Mouse (Mus musculus): ENCODE data around the gene Mafg.
A peak's percentile ranks its signal among the peaks of the same experiment; 100 is the strongest.

The Mafg gene

GRCm38 (mm10) chr11:120647047-120647830 lies 13.8 kb upstream of the Mafg start:
- DNase-seq (ENCODE audit: low spot score in 2 of 2) = no peak

GRCm38 (mm10) chr11:120643601-120643987 lies 10.2 kb upstream of the Mafg start, which contains the start of gene Pycr1:
Gene Pycr1, minus strand, starts transcription at chr11:120643769.
- peak; percentile 93 to 94 for DNase-seq (ENCODE audit: low spot score in 2 of 2)

GRCm38 (mm10) chr11:120642939-120643600 lies 9.7 kb upstream of the Mafg start:
- peak in 1 of 2 experiments; percentile 28 for DNase-seq (ENCODE audit: low spot score in 2 of 2)

GRCm38 (mm10) chr11:120641869-120642268 lies 8.5 kb upstream of the Mafg start:
- DNase-seq (ENCODE audit: low spot score in 2 of 2) = no peak

GRCm38 (mm10) chr11:120641255-120641654 lies 7.9 kb upstream of the Mafg start:
- no peak for DNase-seq (ENCODE audit: low spot score in 2 of 2)

GRCm38 (mm10) chr11:120634810-120635209 lies 1.4 kb upstream of the Mafg start:
- no peak for DNase-seq (ENCODE audit: low spot score in 2 of 2)

- peak; percentile 39 to 52 for DNase-seq (ENCODE audit: low spot score in 2 of 2)
Observed at GRCm38 (mm10) chr11:120632559-120633519, 561 bp downstream of the Mafg start.

DNA sequence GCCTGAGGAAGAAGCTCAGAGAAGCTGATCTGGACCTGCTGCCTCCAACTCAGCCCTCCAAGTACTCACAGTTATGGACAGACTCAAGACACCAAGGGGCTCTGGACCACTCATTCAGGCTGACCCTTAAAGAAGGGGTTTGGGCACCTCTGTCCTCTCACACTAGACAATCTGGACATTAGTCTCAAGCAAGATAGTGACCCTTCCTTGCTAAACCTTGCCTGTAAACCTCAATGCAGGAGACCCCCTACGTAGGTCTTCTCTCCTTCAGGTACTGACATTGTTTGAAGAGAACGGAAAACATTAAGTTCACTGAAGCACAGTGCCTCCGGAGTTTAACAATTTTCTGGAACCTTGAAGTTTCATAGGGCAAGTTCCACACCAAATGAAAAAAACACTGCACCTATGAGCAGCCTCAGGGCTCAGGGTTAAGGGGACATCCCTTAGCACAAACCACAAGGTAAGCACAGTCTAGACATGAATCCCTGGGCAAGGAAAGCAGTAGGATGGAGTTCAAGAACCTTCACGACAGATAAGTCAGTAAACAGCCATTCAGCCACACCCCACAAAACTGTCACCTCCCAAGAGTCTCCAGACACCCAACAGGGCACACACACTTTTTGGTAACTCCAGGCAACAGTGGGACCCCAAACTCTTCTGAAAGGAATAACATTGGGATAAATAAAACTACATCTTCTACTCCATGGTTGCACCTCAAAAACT lies 1.5 kb downstream of the Mafg start:
- no peak for DNase-seq (ENCODE audit: low spot score in 2 of 2)

DNA sequence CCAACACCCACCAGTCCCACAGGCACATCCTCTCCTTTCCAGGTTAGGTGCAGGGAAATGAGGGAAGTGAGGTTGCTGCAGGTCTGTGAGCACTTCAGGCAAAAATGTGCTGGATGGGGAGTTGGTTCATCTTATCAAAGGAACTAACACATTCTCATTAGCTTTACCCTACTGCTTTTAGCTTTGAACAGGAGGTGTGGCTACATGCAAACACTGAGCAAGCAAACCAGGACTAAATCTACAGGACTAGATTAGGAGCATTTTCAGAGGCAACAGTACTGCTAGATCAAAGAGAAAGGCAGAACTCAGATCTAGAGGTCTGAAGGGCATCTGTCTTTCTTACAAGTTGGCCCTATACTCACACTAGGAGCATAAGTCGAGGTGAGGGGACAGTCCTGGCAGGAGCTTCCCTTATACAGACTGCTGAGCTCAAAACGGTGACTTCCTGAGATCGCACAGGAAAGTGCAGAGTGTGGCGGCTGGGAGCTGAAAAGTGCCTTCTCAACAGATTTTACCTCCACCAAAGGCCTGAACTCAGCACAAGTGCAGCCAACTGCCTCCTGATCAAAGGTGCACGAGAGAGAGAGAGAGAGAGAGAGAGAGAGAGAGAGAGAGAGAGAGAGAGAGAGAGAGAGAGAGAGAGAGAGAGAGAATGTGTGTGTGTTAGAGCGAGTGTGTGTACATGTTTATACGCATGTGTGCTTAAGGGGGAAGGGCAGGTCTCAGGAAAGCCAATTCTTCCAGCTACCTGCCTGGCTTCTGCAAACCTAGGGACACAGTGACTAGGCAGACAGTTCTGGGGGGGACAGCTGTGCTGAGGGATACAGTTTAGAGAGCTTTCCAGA lies 2.3 kb downstream of the Mafg start:
- DNase-seq (ENCODE audit: low spot score in 2 of 2) = no peak

- no peak for DNase-seq (ENCODE audit: low spot score in 2 of 2)
Observed at GRCm38 (mm10) chr11:120630401-120630871, 3.0 kb downstream of the Mafg start.

GRCm38 (mm10) chr11:120629911-120630310 lies 3.5 kb downstream of the Mafg start:
- DNase-seq (ENCODE audit: low spot score in 2 of 2) = no peak

- peak; percentile 69 to 73 for DNase-seq (ENCODE audit: low spot score in 2 of 2)
Observed at GRCm38 (mm10) chr11:120629341-120629730, 4.1 kb downstream of the Mafg start.

DNA sequence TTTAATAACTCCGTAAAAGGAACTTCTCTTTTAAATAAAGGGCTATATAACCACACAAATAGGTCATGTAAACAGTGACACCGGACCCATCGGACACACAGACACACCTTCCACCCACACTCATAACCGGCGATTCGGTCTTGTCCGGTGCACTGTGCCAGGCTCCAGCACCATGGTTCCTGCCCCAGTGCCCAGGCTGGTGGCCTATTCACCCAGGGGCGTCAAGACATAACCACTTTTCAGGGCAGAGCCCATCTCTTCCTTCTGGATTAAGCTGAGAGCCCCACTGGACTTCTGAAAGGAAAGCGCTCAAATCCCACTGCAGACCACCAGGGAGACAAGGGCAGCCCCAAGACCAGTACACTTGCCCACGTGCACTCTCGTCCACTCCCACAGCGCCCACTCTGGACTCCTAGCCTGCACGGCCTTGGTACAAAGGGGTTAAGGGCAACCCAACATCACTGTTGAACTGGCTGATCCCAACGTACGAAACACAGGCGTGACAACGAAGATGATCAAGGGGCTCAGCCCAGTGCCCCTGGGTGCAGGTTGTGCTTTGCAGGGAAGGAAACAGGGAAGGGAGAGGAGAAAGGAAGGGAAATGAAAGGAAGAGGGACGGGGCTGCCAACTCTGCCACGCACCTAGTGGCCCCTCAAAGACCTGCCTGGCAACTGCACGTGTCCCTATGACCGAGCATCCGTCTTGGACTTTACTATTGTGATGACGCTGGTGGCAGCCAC lies 4.6 kb downstream of the Mafg start:
- no peak for DNase-seq (ENCODE audit: low spot score in 2 of 2)

DNA sequence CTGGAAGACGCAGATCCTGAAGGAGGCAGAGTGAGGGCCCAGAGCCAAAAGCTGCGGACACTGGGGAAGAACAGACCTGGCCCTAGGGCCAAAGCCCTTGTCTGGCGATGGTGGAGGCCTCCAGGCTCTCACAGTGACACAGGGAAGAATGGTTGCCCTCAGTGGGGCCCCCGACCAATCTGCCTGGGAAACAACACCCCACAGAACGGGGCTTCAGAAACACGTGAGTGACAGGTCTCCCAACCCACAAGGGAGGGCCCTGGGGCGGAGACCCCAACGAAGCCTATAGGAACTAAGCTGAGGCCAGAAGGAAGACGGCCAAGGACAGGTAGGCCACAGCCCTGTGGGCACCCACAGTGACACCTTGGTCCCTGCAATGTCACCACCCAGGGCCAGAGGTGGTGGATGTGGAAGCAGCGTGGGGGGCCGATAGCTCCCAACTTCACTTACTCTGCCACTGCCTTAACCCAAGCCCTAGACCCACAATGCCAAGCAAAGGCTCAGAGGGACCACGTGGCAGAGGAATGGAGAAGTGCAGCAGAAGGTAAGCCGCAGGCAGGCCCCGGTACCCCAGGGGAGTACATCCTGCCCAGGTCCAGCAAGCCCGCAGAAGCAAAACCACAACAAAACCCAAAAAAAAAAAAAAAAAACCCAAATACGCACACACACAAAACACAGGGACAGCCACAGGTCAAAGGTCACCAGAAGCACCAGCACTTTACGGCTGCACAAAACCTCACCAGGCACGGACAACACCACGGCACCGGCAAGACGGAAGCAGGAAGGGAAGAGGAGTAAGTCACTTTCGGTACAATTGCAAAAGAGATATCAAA lies 5.7 kb downstream of the Mafg start:
- DNase-seq (ENCODE audit: low spot score in 2 of 2) = peak; percentile 62 to 66

DNA sequence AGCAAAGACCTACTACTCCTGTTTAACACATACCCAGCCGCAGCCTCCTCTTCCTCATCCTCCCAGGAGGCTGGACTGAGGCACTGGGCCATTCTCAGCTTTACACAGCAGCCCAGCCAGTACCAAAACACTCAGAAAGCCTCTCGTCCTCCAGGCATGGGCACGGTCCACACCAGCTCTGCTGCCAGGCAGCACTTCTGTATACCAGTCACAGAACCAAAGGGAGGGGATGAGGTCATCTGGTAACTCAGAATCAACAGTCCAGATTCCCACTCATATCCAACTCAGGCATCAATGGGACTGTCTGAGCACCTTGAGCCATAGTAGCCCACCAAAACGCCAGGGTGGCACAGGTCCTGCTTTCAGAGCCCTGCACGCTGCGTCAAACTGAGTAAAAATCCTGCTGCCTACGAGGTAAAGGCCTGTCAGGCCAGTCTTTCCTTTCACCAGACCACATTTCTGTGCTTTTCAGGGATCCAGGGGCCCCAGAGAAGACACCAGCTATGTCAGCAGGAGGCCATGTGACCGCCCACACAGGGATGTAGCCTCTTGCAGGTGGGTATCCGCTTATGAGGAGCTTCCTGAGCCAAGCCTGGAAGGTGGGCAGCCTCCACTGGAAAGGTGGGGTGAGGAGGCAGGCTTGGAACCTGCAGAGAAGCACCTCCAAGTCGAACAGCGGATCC lies 6.5 kb downstream of the Mafg start:
- no peak for DNase-seq (ENCODE audit: low spot score in 2 of 2)

GRCm38 (mm10) chr11:120625152-120625775 lies 8.1 kb downstream of the Mafg start, which contains the start of gene Sirt7:
Gene Sirt7, minus strand, starts transcription at chr11:120625240.
- no peak for DNase-seq (ENCODE audit: low spot score in 2 of 2)

- DNase-seq (ENCODE audit: low spot score in 2 of 2) = peak; percentile 79 to 88
Observed at GRCm38 (mm10) chr11:120624680-120625111, 8.7 kb downstream of the Mafg start.
